Mouse (Mus musculus) kidney, postnatal 36 days (tissue): ENCODE data around the gene Mtx3.
"Not testable (repeated sequence)": the region's sequence is repeated elsewhere in the genome, so short reads cannot be mapped to it uniquely, and the experiment has no call there.

Source experiments
- DNase-seq, 2 experiments: peaks; one replicate each; pipeline ENCODE4 v3.0.0; 2021 to 2022; ENCODE audit warnings: mixed read lengths in 2 of 2

Mtx3 gene

GRCm38 (mm10) chr13:92844586-92845221, at the start of gene Mtx3:
Gene Mtx3, plus strand, starts transcription at chr13:92844760.
- peak; percentile 84 to 94 for DNase-seq

GRCm38 (mm10) chr13:92798830-92799229, 45.7 kb upstream of the Mtx3 start:
- no peak for DNase-seq

GRCm38 (mm10) chr13:92799306-92799925, 45.1 kb upstream of the Mtx3 start:
- DNase-seq: no peak

- no peak for DNase-seq
These were observed 37.8 kb upstream of the Mtx3 start for GRCm38 (mm10) chr13:92806785-92807184.

- DNase-seq: no peak
These were observed 36.7 kb upstream of the Mtx3 start for GRCm38 (mm10) chr13:92807849-92808248.

GRCm38 (mm10) chr13:92810592-92810991, 34.0 kb upstream of the Mtx3 start:
- not testable (repeated sequence) for DNase-seq

GRCm38 (mm10) chr13:92816329-92816728, 28.2 kb upstream of the Mtx3 start:
- no peak for DNase-seq

- no peak for DNase-seq
These were observed 27.2 kb upstream of the Mtx3 start for GRCm38 (mm10) chr13:92817357-92817756.

GRCm38 (mm10) chr13:92828820-92829219, 15.7 kb upstream of the Mtx3 start:
- DNase-seq: no peak

GRCm38 (mm10) chr13:92833162-92833561, 11.4 kb upstream of the Mtx3 start:
- no peak for DNase-seq

GRCm38 (mm10) chr13:92846438-92846837, 1.9 kb downstream of the Mtx3 start:
- DNase-seq: no peak

GRCm38 (mm10) chr13:92847336-92847735, 2.8 kb downstream of the Mtx3 start:
- DNase-seq: no peak

GRCm38 (mm10) chr13:92848002-92848401, 3.4 kb downstream of the Mtx3 start:
- DNase-seq: no peak

- DNase-seq: peak in 1 of 2 experiments; percentile 42
These were observed 11.3 kb downstream of the Mtx3 start for GRCm38 (mm10) chr13:92855901-92856300.

- no peak for DNase-seq
These were observed 14.2 kb downstream of the Mtx3 start for GRCm38 (mm10) chr13:92858808-92859207.

GRCm38 (mm10) chr13:92859959-92860358, 15.4 kb downstream of the Mtx3 start:
- DNase-seq: no peak

GRCm38 (mm10) chr13:92865358-92865757, 20.8 kb downstream of the Mtx3 start:
- DNase-seq: no peak

GRCm38 (mm10) chr13:92866680-92867079, 22.1 kb downstream of the Mtx3 start:
- no peak for DNase-seq

GRCm38 (mm10) chr13:92879514-92879913, 35.0 kb downstream of the Mtx3 start:
- DNase-seq: no peak

GRCm38 (mm10) chr13:92879933-92880332, 35.4 kb downstream of the Mtx3 start:
- no peak for DNase-seq

- DNase-seq: no peak
These were observed 36.0 kb downstream of the Mtx3 start for GRCm38 (mm10) chr13:92880589-92880988.

GRCm38 (mm10) chr13:92882271-92882985, 37.9 kb downstream of the Mtx3 start:
- DNase-seq: no peak

- DNase-seq: no peak
These were observed 38.6 kb downstream of the Mtx3 start for GRCm38 (mm10) chr13:92882986-92883720.
